Mouse (Mus musculus): ENCODE measurements around the gene Lrit3.
"Not testable (repeated sequence)": the region's sequence is repeated elsewhere in the genome, so short reads cannot be mapped to it uniquely, and the experiment has no call there.

The Lrit3 gene

DNA sequence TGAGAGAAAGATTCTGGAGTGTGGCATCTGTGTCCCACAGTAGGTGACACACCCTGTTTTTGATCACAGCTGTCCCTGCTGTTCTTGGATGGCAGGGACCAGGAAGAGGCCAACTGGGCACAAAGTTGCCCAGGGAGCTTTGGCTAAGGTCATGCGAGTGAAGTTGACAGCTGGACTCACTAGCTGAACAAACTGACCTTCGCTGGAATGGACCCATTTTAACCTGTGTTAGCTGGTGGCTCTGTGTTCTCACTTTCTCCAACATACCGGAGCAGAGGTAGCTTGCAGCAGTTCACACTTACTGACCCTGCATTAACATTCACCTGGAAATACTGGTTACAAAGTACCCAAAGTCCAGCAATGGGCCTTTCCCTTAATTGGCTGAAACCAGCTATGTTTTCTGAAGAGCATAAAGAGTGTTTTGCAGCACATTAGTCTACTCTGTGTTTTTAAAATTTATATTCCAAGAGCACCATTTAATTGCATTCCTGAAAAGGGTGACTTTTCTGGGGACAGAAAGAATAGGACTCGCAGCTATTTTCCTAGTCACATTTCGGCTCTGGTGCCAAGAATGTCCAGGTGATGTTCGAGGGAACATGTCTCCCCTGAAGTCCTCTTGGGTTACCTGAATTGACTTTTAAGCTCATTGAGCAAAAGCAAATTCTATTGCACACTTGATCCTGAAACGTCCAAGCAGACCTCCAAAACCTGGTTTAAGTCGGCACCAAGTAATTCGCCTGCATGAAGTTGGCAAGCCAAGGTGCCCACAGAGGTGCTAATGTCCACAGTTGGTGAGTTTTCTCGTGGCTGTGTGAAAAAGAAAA is 36.6 kb downstream of the Lrit3 start:
- no peak for DNase-seq (ENCODE audit: low spot score)

DNA sequence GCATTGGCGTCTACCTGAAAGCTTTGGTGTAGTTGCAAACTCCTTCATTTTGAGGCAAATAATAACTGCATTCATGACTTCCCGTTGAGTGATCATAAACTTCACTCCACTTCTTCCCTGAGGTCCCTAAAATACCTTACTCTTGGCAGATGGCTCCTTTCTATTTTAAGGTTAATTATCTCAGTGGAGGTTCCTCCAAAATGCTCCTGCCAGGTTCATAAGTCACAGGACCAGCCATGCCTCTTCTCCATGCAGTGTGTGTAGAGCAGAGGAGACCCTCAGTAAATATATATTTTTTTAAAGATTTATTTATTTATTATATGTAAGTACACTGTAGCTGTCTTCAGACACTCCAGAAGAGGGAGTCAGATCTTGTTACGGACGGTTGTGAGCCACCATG is 37.7 kb downstream of the Lrit3 start:
- no peak for DNase-seq (ENCODE audit: low spot score)

DNA sequence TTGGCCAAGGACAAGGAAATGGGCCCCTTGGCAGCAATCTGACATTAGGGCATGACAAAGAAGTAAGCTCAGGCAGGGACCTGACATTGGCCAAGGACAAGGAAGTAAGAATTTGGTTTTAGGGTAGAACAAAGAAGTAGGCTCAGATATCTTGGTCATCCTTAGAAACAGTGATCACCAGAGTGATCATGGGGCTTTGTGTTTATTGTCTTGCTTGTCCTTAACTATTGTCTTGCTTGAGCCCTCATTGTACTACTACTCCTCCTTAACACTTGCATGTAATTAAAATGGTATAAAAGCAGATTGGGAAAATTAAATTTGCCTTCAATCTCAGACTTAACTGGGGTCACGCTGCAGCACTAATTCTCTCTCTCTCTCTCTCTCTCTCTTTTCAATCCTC is 46.2 kb downstream of the Lrit3 start:
- DNase-seq (ENCODE audit: low spot score) = not testable (repeated sequence)

- peak; percentile 8 for DNase-seq (ENCODE audit: low spot score)
These were observed 48.9 kb downstream of the Lrit3 start, which contains the start of gene Egf for GRCm38 (mm10) chr3:129754650-129755604. Gene Egf, minus strand, starts transcription at chr3:129755316.

GRCm38 (mm10) chr3:129744803-129745202 is 59.0 kb downstream of the Lrit3 start:
- DNase-seq (ENCODE audit: low spot score) = peak; percentile 10

GRCm38 (mm10) chr3:129742781-129743180 is 61.0 kb downstream of the Lrit3 start:
- DNase-seq (ENCODE audit: low spot score) = no peak

DNA sequence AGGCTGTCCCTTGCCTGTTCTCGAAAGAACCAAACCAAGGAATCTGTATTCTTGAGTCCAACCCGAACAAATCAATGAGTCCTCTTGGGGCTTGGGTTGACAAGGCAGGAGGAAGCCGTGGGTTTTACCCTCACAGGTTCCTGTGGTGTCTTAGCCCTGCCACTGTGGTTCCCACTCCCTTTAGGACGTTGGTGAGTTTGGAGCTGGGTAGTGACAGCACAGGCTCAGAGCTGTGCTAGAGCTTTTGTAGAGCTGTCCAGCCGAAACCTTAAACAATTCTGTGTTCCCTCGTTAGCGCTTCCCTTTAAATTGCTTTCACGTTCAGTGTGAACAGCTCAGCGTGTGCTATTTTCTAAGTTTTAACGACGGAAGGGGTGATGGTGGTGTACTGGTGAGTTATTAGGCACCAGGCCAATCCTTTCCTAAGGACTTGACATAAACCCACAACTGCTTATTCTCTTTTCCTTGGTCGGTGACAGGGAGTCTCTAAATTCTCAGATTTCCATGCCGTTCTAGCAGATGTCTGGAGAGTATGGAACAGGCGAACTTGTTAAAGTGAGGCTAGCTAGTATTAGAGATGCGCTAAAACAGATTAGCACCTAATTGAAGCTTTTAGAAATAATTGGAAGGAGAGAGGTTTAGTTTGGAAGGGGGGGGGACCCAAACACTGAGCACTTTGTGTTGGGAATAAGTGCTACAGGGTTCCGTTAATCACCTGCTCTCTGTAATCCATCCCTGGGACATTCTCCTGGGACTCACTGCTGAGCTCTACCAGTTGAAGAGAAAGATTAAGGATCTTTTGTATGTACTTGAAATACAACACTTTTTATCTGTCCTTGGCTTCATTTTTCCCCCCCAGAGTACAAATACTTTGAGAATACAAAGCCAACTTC is 65.3 kb downstream of the Lrit3 start:
- DNase-seq (ENCODE audit: low spot score) = no peak

Measured in lung, postnatal 25 days (tissue).